Mouse (Mus musculus) CH12.LX (cell line): ENCODE measurements at regions not wholly inside any gene's neighbourhood (a gene's known extent, or its start where the extent isn't known, plus 50 kb on each side); places are given as distances from the start of the nearest gene placed in this dataset.

Experiments
- DNase-seq: peaks from one replicate; pipeline ENCODE4 v3.0.0-alpha.2; 2013; ENCODE audit errors: extremely low read depth
- H3K27ac ChIP-seq: 2 replicates; pipeline ENCODE4 v1.5.1; 2012; ENCODE audit warnings: low read depth, mild to moderate bottlenecking, control low read depth, moderate library complexity; ENCODE audit not compliant: insufficient read depth
- H3K27me3 ChIP-seq: replicated peaks from 2 replicates; pipeline ENCODE3; 2012; ENCODE audit warnings: inconsistent platforms
- H3K36me3 ChIP-seq, 2 experiments: replicated peaks in 1 of 2; 2 replicates each; pipeline versions ENCODE3 to v1.6.1; 2012; ENCODE audit warnings: inconsistent platforms in 1 of 2, low read length in 1 of 2, mild to moderate bottlenecking in 1 of 2, mixed read lengths in 1 of 2, moderate library complexity in 1 of 2; ENCODE audit not compliant: control insufficient read depth in 1 of 2, insufficient read depth in 1 of 2
- H3K4me1 ChIP-seq, 2 experiments: 2 replicates each; pipeline ENCODE4 v1.6.1; 2012; ENCODE audit warnings: inconsistent platforms in 1 of 2, moderate library complexity in 1 of 2; ENCODE audit not compliant: insufficient read depth in 2 of 2, control insufficient read depth in 1 of 2
- H3K4me2 ChIP-seq: 2 replicates; pipeline ENCODE4 v1.6.1; 2012; ENCODE audit warnings: low read depth, mild to moderate bottlenecking, control low read depth; ENCODE audit not compliant: poor library complexity, insufficient read depth, severe bottlenecking
- H3K4me3 ChIP-seq, 3 experiments: fragments of 150-350 bp in 1 of 3; sonication (generic) in 1 of 3; replicated peaks in 1 of 3; 2 replicates each; pipeline versions ENCODE3 to v1.5.1; 2011 to 2012; ENCODE audit warnings: low read depth in 2 of 3, low read length in 2 of 3, mild to moderate bottlenecking in 2 of 3, moderate library complexity in 2 of 3, control low read depth in 1 of 3, improper control_type of control experiment in 1 of 3, inconsistent platforms in 1 of 3, mixed read lengths in 1 of 3; ENCODE audit not compliant: poor library complexity in 1 of 3
- H3K79me2 ChIP-seq: replicated peaks from 2 replicates; pipeline ENCODE4 v1.6.1; 2012; ENCODE audit warnings: mild to moderate bottlenecking, moderate library complexity; ENCODE audit not compliant: control insufficient read depth, poor library complexity, insufficient read depth, severe bottlenecking; ENCODE audit errors: extremely low read depth
- H3K9ac ChIP-seq: 2 replicates; pipeline ENCODE4 v1.6.1; 2012; ENCODE audit warnings: low read depth, mild to moderate bottlenecking, control low read depth, moderate library complexity; ENCODE audit not compliant: insufficient read depth
- H3K9me3 ChIP-seq: replicated peaks from 2 replicates; pipeline ENCODE3; 2012; ENCODE audit warnings: low read length, inconsistent platforms, mixed read lengths
- BHLHE40 ChIP-seq: IDR thresholded peaks from 2 replicates; pipeline ENCODE4 v1.6.1; 2011; ENCODE audit warnings: mild to moderate bottlenecking, low read depth, low read length, improper control_type of control experiment
- CHD1 ChIP-seq: IDR thresholded peaks from 2 replicates; pipeline ENCODE4 v1.6.1; 2012; ENCODE audit warnings: low read depth, low read length, improper control_type of control experiment, inconsistent platforms
- CHD2 ChIP-seq: IDR thresholded peaks from 2 replicates; pipeline ENCODE4 v1.6.1; 2011; ENCODE audit warnings: low read length, improper control_type of control experiment
- E2F4 ChIP-seq: IDR thresholded peaks from 2 replicates; pipeline ENCODE4 v1.6.1; 2011; ENCODE audit warnings: low read depth, low read length, improper control_type of control experiment; ENCODE audit not compliant: insufficient replicate concordance
- EP300 ChIP-seq: IDR thresholded peaks from 2 replicates; pipeline ENCODE4 v1.6.1; 2011; ENCODE audit warnings: low read length, improper control_type of control experiment
- ETS1 ChIP-seq: conservative IDR thresholded peaks from 2 replicates; pipeline ENCODE4 v1.6.1; 2012; ENCODE audit warnings: low read depth, mild to moderate bottlenecking, inconsistent platforms, low read length, improper control_type of control experiment, moderate library complexity
- HCFC1 ChIP-seq: IDR thresholded peaks from 2 replicates; pipeline ENCODE4 v1.6.1; 2012; ENCODE audit warnings: low read depth, mild to moderate bottlenecking, inconsistent platforms, low read length, improper control_type of control experiment
- IRF4 ChIP-seq: IDR thresholded peaks from 2 replicates; pipeline ENCODE4 v1.6.1; 2014; ENCODE audit warnings: low read depth, mild to moderate bottlenecking, inconsistent platforms, low read length, improper control_type of control experiment
- JUN ChIP-seq: IDR thresholded peaks from 2 replicates; pipeline ENCODE4 v1.6.1; 2011; ENCODE audit warnings: low read depth, mild to moderate bottlenecking, low read length, improper control_type of control experiment, moderate library complexity; ENCODE audit not compliant: insufficient read depth
- MAX ChIP-seq: IDR thresholded peaks from 2 replicates; pipeline ENCODE4 v1.6.1; 2011; ENCODE audit warnings: low read length, improper control_type of control experiment
- MYC ChIP-seq: IDR thresholded peaks from 2 replicates; pipeline ENCODE4 v1.6.1; 2011; ENCODE audit warnings: low read depth, mild to moderate bottlenecking, improper control_type of control experiment, low read length
- PAX5 ChIP-seq: IDR thresholded peaks from 2 replicates; pipeline ENCODE4 v1.6.1; 2012; ENCODE audit warnings: low read length, inconsistent platforms, mixed read lengths
- POLR2AphosphoS2 ChIP-seq: IDR thresholded peaks from 2 replicates; pipeline ENCODE4 v1.6.1; 2011; ENCODE audit warnings: low read depth, low read length, improper control_type of control experiment
- SIN3A ChIP-seq: IDR thresholded peaks from 2 replicates; pipeline ENCODE4 v1.6.1; 2012; ENCODE audit warnings: low read length, improper control_type of control experiment, inconsistent platforms
- TCF12 ChIP-seq: IDR thresholded peaks from 2 replicates; pipeline ENCODE4 v1.6.1; 2014; ENCODE audit warnings: low read depth, mild to moderate bottlenecking, inconsistent platforms, low read length, improper control_type of control experiment
- UBTF ChIP-seq: IDR thresholded peaks from 2 replicates; pipeline ENCODE4 v1.6.1; 2012; ENCODE audit warnings: low read depth, mild to moderate bottlenecking, inconsistent platforms, low read length, improper control_type of control experiment, moderate library complexity
- USF1 ChIP-seq: IDR thresholded peaks from 2 replicates; pipeline ENCODE4 v1.6.1; 2014; ENCODE audit warnings: low read depth, mild to moderate bottlenecking, inconsistent platforms, low read length, improper control_type of control experiment
- ZKSCAN1 ChIP-seq: IDR thresholded peaks from 2 replicates; pipeline ENCODE4 v1.6.1; 2012; ENCODE audit warnings: low read depth, inconsistent platforms, low read length, improper control_type of control experiment, borderline replicate concordance
- ZNF384 ChIP-seq: IDR thresholded peaks from 2 replicates; pipeline ENCODE4 v1.6.1; 2012; ENCODE audit warnings: low read depth, low read length, improper control_type of control experiment, inconsistent platforms
- dilution Hi-C: fragments of 300-500 bp; cut with MboI; formaldehyde crosslinking; loops from 2 replicates; pipeline ENCODE4 v1.14.3; 2020; ENCODE audit warnings: low sequenced_read_pairs; ENCODE audit not compliant: extremely low pct_unique_long_range_greater_than_20kb, extremely low pct_ligation_motif_present
- in situ Hi-C: fragments of 300-500 bp; cut with MboI; formaldehyde crosslinking; loops from 3 replicates; pipeline ENCODE4 v1.14.3; 2019; ENCODE audit warnings: low sequenced_read_pairs, low pct_ligation_motif_present, low pct_unique_long_range_greater_than_20kb, mixed read lengths

GRCm38 (mm10) chr9:30191119-30191518 is 228.2 kb upstream of the Ntm start:
- H3K4me1 ChIP-seq = no peaks in the 10 kb centered on the region
- no peaks in the 10 kb centered on the region for H3K36me3 ChIP-seq
- H3K27me3 ChIP-seq = no peaks in the 10 kb centered on the region
- no peak for TF ChIP-seq MYC
- no peak for TF ChIP-seq ETS1
- TF ChIP-seq ZKSCAN1 = no peak
- TF ChIP-seq MAX = no peak
- TF ChIP-seq CHD2 = no peak
- no peak for TF ChIP-seq BHLHE40
- TF ChIP-seq PAX5 = no peak
- no peak for TF ChIP-seq EP300
- no peak for TF ChIP-seq UBTF
- no peak for TF ChIP-seq ZNF384
- TF ChIP-seq, all 38 proteins: peak for 0
- Histone ChIP-seq H3K79me2 (no peaks in the 10 kb centered on the region), H3K27ac (no peak overlapping the region), H3K4me2 (no peak overlapping the region), H3K9me3 (peaks cover 56% of the 10 kb centered on the region), H3K9ac (no peak overlapping the region), H3K4me3 (no peak overlapping the region)
- DNase-seq = no peak
- in situ Hi-C loops = no loop called here
- dilution Hi-C loops = no loop called here

DNA sequence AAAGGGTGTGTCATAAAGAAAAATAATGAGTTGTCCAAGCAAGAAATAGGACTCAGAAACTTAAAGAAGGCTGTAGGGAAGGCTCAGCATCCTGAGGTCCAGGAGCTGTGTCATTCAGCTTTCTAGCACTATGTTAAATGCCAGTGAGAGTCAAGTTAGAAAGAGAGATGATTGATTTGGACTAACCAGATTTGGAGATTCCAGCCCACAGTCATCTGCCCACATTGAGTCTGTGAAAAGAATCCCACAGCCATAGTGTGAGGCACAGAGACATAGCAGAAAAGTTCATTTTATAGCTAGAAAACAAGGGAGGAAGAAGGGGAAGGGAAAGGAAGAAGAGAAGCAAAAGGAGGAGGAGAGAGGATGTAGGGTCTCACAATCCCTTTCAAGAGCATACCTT is 229.0 kb upstream of the Ntm start:
- no peaks in the 10 kb centered on the region for H3K79me2 ChIP-seq
- no peaks in the 10 kb centered on the region for H3K4me1 ChIP-seq
- H3K4me2 ChIP-seq = no peak overlapping the region
- peaks cover 54% of the 10 kb centered on the region for H3K9me3 ChIP-seq
- H3K27me3 ChIP-seq = no peaks in the 10 kb centered on the region
- H3K4me3 ChIP-seq = no peak overlapping the region
- dilution Hi-C loops (no loop called here), in situ Hi-C loops (no loop called here)
- TF ChIP-seq IRF4 = no peak
- TF ChIP-seq USF1 = no peak
- no peak for TF ChIP-seq TCF12
- no peak for TF ChIP-seq HCFC1
- TF ChIP-seq CHD1 = no peak
- TF ChIP-seq UBTF = no peak
- TF ChIP-seq CHD2 = no peak
- TF ChIP-seq E2F4 = no peak
- no peak for TF ChIP-seq JUN
- no peak for TF ChIP-seq POLR2AphosphoS2
- TF ChIP-seq SIN3A = no peak
- no peak for TF ChIP-seq MYC
- no peak overlapping the region for H3K9ac ChIP-seq
- no peak overlapping the region for H3K27ac ChIP-seq
- no peak for DNase-seq
- H3K36me3 ChIP-seq = no peaks in the 10 kb centered on the region
